Mouse (Mus musculus): Measurements from ENCODE around the gene Sh3gl3. TPM values are rescaled to one million over a fixed set of nuclear protein-coding genes. Genes with fewer than 3 reads are reported as not detected.

The Sh3gl3 gene
- polyA plus RNA-seq (2015; fragmentation: Illumina TruSeq; extraction: RNeasy Lipid Tissue Mini Kit (QIAGEN cat#74804); ENCODE audit: insufficient read depth, low replicate concordance), result 3.2 TPM

GRCm38 (mm10) chr7:82173540-82173939 is at the start of gene Sh3gl3:
Gene Sh3gl3 (plus strand): TSS chr7:82173840.

GRCm38 (mm10) chr7:82335211-82336121 is 161.8 kb downstream of the Sh3gl3 start, which contains the start of gene Adamtsl3:
Gene Adamtsl3 (plus strand): TSS chr7:82335694.

Other genes starting within 250 kb of the Sh3gl3 start
- 8.9 TPM for gene Hdgfl3, start 239.4 kb upstream of the Sh3gl3 start, polyA plus RNA-seq (2015; fragmentation: Illumina TruSeq; extraction: RNeasy Lipid Tissue Mini Kit (QIAGEN cat#74804); ENCODE audit: insufficient read depth, low replicate concordance)
- 0.23 TPM for gene Bnc1, start 181.5 kb upstream of the Sh3gl3 start, polyA plus RNA-seq (2015; fragmentation: Illumina TruSeq; extraction: RNeasy Lipid Tissue Mini Kit (QIAGEN cat#74804); ENCODE audit: insufficient read depth, low replicate concordance)
- 0.28 TPM for gene Adamtsl3, start 161.9 kb downstream of the Sh3gl3 start, polyA plus RNA-seq (2015; fragmentation: Illumina TruSeq; extraction: RNeasy Lipid Tissue Mini Kit (QIAGEN cat#74804); ENCODE audit: insufficient read depth, low replicate concordance)

Measured in spleen, adult 10 weeks (tissue).